Mouse (Mus musculus) ES-E14 (cell line): ENCODE measurements around the gene Aldh16a1. TPM values are rescaled to one million over a fixed set of nuclear protein-coding genes. Genes with fewer than 3 reads are reported as not detected.
"Not testable (repeated sequence)": the region's sequence is repeated elsewhere in the genome, so short reads cannot be mapped to it uniquely, and the experiment has no call there.

Experiments
- DNase-seq: peaks from one replicate; pipeline ENCODE4 v3.0.0-alpha.2; 2013; ENCODE audit warnings: low read depth, low spot score
- H3K27ac ChIP-seq: 2 replicates; pipeline ENCODE4 v1.5.1; 2012; ENCODE audit warnings: low read depth, mild to moderate bottlenecking, low read length, moderate library complexity, mixed read lengths; ENCODE audit not compliant: poor library complexity, insufficient read depth, severe bottlenecking
- H3K36me3 ChIP-seq: 2 replicates; pipeline ENCODE4 v1.6.1; 2012; ENCODE audit warnings: mild to moderate bottlenecking, low read length, moderate library complexity, mixed read lengths; ENCODE audit not compliant: control insufficient read depth, poor library complexity, insufficient read depth, severe bottlenecking
- H3K4me1 ChIP-seq, 2 experiments: fragments of 150-350 bp in 1 of 2; sonication (generic) in 1 of 2; 2 replicates each; pipeline ENCODE4 v1.6.1; 2012; ENCODE audit warnings: low read length in 2 of 2, mild to moderate bottlenecking in 1 of 2, mixed read lengths in 1 of 2; ENCODE audit not compliant: control insufficient read depth in 2 of 2, insufficient read depth in 2 of 2, poor library complexity in 1 of 2
- H3K4me3 ChIP-seq, 2 experiments: fragments of 150-350 bp in 1 of 2; sonication (generic) in 1 of 2; 2 replicates each; pipeline ENCODE4 v1.5.1; 2012; ENCODE audit warnings: low read length in 2 of 2, low read depth in 1 of 2, mild to moderate bottlenecking in 1 of 2, mixed read lengths in 1 of 2; ENCODE audit not compliant: insufficient read depth in 1 of 2, poor library complexity in 1 of 2, severe bottlenecking in 1 of 2
- H3K9ac ChIP-seq: 2 replicates; pipeline ENCODE4 v1.6.1; 2012; ENCODE audit warnings: low read depth, mild to moderate bottlenecking, low read length, mixed read lengths; ENCODE audit not compliant: poor library complexity, insufficient read depth, severe bottlenecking
- H3K9me3 ChIP-seq: fragments of 150-350 bp; sonication (generic); 2 replicates; pipeline ENCODE4 v1.6.1; 2012; ENCODE audit warnings: low read depth, mild to moderate bottlenecking, low read length; ENCODE audit not compliant: control insufficient read depth, insufficient read depth
- CHD2 ChIP-seq: IDR thresholded peaks from 2 replicates; pipeline ENCODE4 v1.6.1; 2014; ENCODE audit warnings: mild to moderate bottlenecking, low read depth, low read length, inconsistent platforms
- HCFC1 ChIP-seq: IDR thresholded peaks from 2 replicates; pipeline ENCODE4 v1.6.1; 2012; ENCODE audit warnings: low read length, inconsistent platforms, borderline replicate concordance; ENCODE audit not compliant: insufficient read depth
- MAFK ChIP-seq: IDR thresholded peaks from 2 replicates; pipeline ENCODE4 v1.6.1; 2014; ENCODE audit warnings: mild to moderate bottlenecking, low read depth, low read length, inconsistent platforms; ENCODE audit not compliant: insufficient read depth
- ZC3H11A ChIP-seq: IDR thresholded peaks from 2 replicates; pipeline ENCODE4 v1.6.1; 2012; ENCODE audit warnings: low read depth, mild to moderate bottlenecking, inconsistent platforms, low read length, borderline replicate concordance
- ZNF384 ChIP-seq: IDR thresholded peaks from 2 replicates; pipeline ENCODE4 v1.6.1; 2012; ENCODE audit warnings: low read depth, low read length, inconsistent platforms
- in situ Hi-C, 2 experiments: fragments of 600-800 bp; cut with MboI; formaldehyde crosslinking; loops; one replicate each; pipeline ENCODE4 v1.15.1; 2025; ENCODE audit warnings: low sequenced_read_pairs in 2 of 2, inconsistent platforms in 1 of 2; ENCODE audit not compliant: unreplicated experiment in 2 of 2
- total RNA-seq: library from RNA; depleted of rRNA; stranded (reverse); fragments of 300-350 nt; gene quantifications from 2 replicates; pipeline ENCODE4 v1.2.3, GENCODE M21; 2012

The Aldh16a1 gene
- total RNA-seq, 1 experiment = 108 TPM

DNA sequence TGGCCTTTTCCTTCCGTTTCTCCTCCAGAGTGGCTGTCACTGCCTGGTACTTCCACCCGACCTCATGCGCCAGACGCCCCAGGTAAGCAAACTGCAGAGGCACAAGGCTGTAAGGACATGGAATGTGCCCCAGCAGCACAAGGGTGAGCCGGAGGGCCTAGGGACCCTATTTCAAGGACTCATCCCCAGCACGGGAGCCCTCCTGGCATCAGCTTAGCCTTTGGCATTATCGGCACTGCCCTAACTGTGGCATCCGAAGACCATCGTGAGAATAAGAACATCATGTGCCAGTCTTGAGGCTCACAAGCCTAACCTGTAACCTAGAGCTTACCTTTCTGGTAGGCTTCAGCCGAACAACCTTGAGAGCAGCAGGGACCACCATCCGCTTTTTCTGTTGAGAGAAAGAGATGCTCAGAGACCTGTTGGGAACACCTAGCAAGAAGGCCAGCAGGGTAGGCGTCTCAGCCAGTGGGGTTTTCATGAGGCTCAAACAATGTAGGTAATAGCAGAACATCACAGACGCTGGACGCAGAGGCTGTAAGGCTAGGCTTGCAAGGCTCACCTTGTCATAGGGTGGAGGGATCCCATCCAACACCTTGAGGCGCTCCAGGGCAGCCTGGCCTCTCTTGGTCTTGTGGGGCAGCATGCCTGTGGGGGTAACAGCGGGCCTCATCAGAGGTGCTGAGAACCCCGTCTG is 28.1 kb downstream of the Aldh16a1 start:
- TF ChIP-seq ZC3H11A (no peak), ZNF384 (no peak), MAFK (no peak), HCFC1 (no peak), CHD2 (no peak)
- DNase-seq = no peak
- Histone ChIP-seq H3K4me3 (peak overlapping the region; percentile 80 to 99), H3K36me3 (peaks cover 57% of the 10 kb centered on the region), H3K27ac (peak overlapping the region; percentile 96), H3K4me1 (peaks cover 0 to 12% of the 10 kb centered on the region in 2 experiments; a peak in 1 of 4 replicates), H3K9me3 (no peaks in the 10 kb centered on the region), H3K9ac (peak overlapping the region; percentile 100)
- in situ Hi-C loops = no loop called here

GRCm38 (mm10) chr7:45125649-45126048 is 28.7 kb downstream of the Aldh16a1 start:
- in situ Hi-C loops, H3K9me3 ChIP-seq, H3K4me1 ChIP-seq, DNase-seq: not testable (repeated sequence)
- Histone ChIP-seq H3K9ac (peak overlapping the region; percentile 100; the same call in 1 of the 2 replicates), H3K36me3 (peaks cover 63% of the 10 kb centered on the region), H3K4me3 (peak overlapping the region in 1 of 2 experiments; percentile 99; a peak in 2 of 4 replicates), H3K27ac (peak overlapping the region; percentile 96)

- Histone ChIP-seq H3K36me3 (peaks cover 67% of the 10 kb centered on the region), H3K4me3 (peak overlapping the region in 1 of 2 experiments; percentile 99; a peak in 2 of 4 replicates), H3K27ac (peak overlapping the region; percentile 96; the same call in 1 of the 2 replicates), H3K4me1 (peaks cover 0 to 7% of the 10 kb centered on the region in 2 experiments; a peak in 1 of 4 replicates), H3K9me3 (no peaks in the 10 kb centered on the region), H3K9ac (peak overlapping the region; percentile 100; the same call in 1 of the 2 replicates)
- in situ Hi-C loops = no loop called here
- peak; percentile 63 for DNase-seq
- TF ChIP-seq CHD2 (no peak), ZC3H11A (no peak), MAFK (no peak), ZNF384 (no peak), HCFC1 (no peak)
Measured at GRCm38 (mm10) chr7:45125144-45125600, 29.2 kb downstream of the Aldh16a1 start.

DNA sequence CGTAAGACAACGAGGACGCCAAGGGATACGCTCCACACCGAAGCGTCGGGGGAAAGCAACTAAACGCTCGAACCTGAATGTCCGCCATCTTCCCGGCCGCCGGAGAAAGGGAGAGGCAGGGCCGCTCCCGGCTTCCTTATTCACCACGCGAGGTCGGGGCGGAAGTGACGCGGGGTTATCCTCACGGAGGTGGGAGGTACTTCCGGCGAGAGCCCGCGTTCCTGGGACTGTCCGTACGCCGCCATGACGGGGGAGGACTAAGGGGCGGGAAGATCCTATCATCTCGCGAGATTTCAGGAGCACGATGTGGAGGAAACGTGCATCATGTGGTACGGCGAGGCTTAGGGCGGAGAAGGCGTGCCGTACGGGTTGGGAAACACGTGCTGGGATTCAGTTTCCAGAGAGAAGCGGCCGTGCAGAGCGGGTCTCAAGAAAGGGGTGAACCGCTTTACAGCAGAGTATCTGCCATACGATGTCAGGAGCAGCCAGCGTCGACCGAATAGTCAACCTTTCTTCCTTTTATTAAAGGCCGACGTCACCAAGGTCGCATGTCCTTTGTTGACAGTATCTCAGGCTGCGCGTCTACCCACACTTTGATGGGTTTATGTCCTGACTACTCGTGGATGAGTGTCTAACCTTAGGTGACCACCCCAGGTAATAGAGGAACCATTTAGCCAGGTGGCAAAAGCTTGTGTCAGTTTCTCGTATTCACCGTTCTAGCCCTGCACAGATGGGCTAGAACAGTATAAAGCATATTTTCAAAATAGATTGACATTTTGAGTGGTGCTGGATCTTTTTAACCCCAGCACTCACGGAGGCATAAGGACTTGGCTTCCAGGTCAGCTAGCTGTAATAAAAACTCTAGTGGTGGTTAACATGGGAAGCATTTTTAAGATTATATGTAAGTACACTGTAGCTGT is 29.9 kb downstream of the Aldh16a1 start, which contains the start of gene Rps11:
Gene Rps11, minus strand, starts transcription at position 216 of the 920 bp plus-strand sequence.
- Histone ChIP-seq H3K27ac (peak within 1 kb of the TSS; percentile 96), H3K36me3 (peaks cover 72% of the 10 kb centered on the region), H3K9me3 (no peaks in the 10 kb centered on the region), H3K4me1 (peaks cover 0 to 11% of the 10 kb centered on the region in 2 experiments; a peak in 2 of 4 replicates), H3K9ac (peak within 1 kb of the TSS; percentile 100), H3K4me3 (peak within 1 kb of the TSS; percentile 93 to 99)
- TF ChIP-seq ZNF384 (no peak), MAFK (no peak), HCFC1 (peak; percentile 73; the same call in 1 of the 2 replicates), ZC3H11A (no peak), CHD2 (peak; percentile 94)
- in situ Hi-C loops = no loop called here
- peak; percentile 99 for DNase-seq
